Comparison of ENCODE assay signal across 16 mouse cellular contexts in the genomic region with DNA sequence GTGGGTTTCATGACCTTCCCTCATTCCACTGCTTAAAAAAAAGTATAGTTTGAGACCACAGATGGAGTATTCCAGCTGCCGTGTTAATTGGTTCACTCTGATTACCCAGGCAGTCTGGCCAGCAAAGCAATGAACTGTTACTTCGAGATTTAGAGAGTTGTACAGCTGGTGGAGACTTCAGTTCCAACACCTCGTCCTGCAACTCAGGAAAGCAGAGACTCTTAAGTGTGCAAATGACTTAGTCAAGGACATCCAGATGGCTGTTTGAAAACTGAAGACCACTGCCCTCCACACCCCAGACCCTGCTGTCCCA. TPM values are rescaled to one million over a fixed set of nuclear protein-coding genes. Genes with fewer than 3 reads are reported as not detected.
"Had no signal": no experiment of that assay in that cellular context is flagged by ENCODE, and none has a peak within 500 bp of the region (broad histone marks: within the 10 kb centered on the region; RNA-seq: fewer than 3 reads in every experiment).

No protein-coding gene starts in this region.

- ATAC-seq: hindbrain, embryonic 16.5 days; intestine, embryonic 15.5 days; midbrain, embryonic 15.5 days had no signal

- H3K4me3 ChIP-seq: intestine, embryonic 15.5 days; liver, embryonic 13.5 days; midbrain, embryonic 12.5 days; midbrain, embryonic 15.5 days; neural tube, embryonic 12.5 days; neural tube, embryonic 15.5 days; stomach, embryonic 15.5 days had no signal

- H3K27ac ChIP-seq: intestine, embryonic 15.5 days; kidney, postnatal 0 days; liver, embryonic 13.5 days; midbrain, embryonic 12.5 days; midbrain, embryonic 15.5 days; neural tube, embryonic 12.5 days; neural tube, embryonic 15.5 days; stomach, embryonic 15.5 days had no signal

- H3K4me2 ChIP-seq: intestine, embryonic 15.5 days; liver, embryonic 13.5 days; midbrain, embryonic 12.5 days; midbrain, embryonic 15.5 days; neural tube, embryonic 12.5 days; neural tube, embryonic 15.5 days; stomach, embryonic 15.5 days had no signal

- H3K9ac ChIP-seq: intestine, embryonic 15.5 days; liver, embryonic 13.5 days; midbrain, embryonic 12.5 days; midbrain, embryonic 15.5 days; neural tube, embryonic 12.5 days; neural tube, embryonic 15.5 days; stomach, embryonic 15.5 days had no signal

- DNase-seq: liver, embryonic 13.5 days; lung, adult 2 months; lung, postnatal 14 days; right cerebral cortex, adult 18-20 months; right cerebral cortex, postnatal 14 days; spleen, adult 18-20 months; thymus, postnatal 36 days had no signal

- H3K27me3 ChIP-seq: intestine, embryonic 15.5 days; liver, embryonic 13.5 days; midbrain, embryonic 12.5 days; midbrain, embryonic 15.5 days; neural tube, embryonic 12.5 days; neural tube, embryonic 15.5 days; stomach, embryonic 15.5 days had no signal

- H3K36me3 ChIP-seq: intestine, embryonic 15.5 days; liver, embryonic 13.5 days; midbrain, embryonic 12.5 days; midbrain, embryonic 15.5 days; neural tube, embryonic 12.5 days; neural tube, embryonic 15.5 days; stomach, embryonic 15.5 days had no signal

- H3K9me3 ChIP-seq: intestine, embryonic 15.5 days; liver, embryonic 13.5 days; midbrain, embryonic 12.5 days; midbrain, embryonic 15.5 days; neural tube, embryonic 12.5 days; neural tube, embryonic 15.5 days; stomach, embryonic 15.5 days had no signal

- H3K4me1 ChIP-seq: intestine, embryonic 15.5 days; liver, embryonic 13.5 days; midbrain, embryonic 12.5 days; midbrain, embryonic 15.5 days; neural tube, embryonic 12.5 days; neural tube, embryonic 15.5 days; stomach, embryonic 15.5 days had no signal

RNA-seq across cellular contexts. Expression of a gene that starts 48.0 kb away (rescaled TPM):
- total RNA-seq: megakaryocyte-erythroid progenitor cell, adult 5-6 weeks had no signal
